Mouse (Mus musculus): Measurements from ENCODE around the gene Crlf1. TPM values are rescaled to one million over a fixed set of nuclear protein-coding genes. Genes with fewer than 3 reads are reported as not detected.
A peak's percentile ranks its signal among the peaks of the same experiment; 100 is the strongest.

Crlf1 gene
- polyA plus RNA-seq, 1 experiment from 2014 or later: 6.1 TPM

- peaks cover 46% of the 10 kb centered on the region for H3K4me1 ChIP-seq (replicated peaks; ENCODE audit: control insufficient read depth, insufficient read depth, low read length)
- H3K36me3 ChIP-seq (ENCODE audit: control insufficient read depth, insufficient read depth): no peaks in the 10 kb centered on the region
- peaks cover 88% of the 10 kb centered on the region for H3K27me3 ChIP-seq (replicated peaks; ENCODE audit: control insufficient read depth, insufficient read depth, low read length)
- WGBS: 2% methylated on average over 20 of the region's 20 CpGs
- no peak overlapping the region for H3K4me2 ChIP-seq (ENCODE audit: low read length)
- no peak overlapping the region for H3K4me3 ChIP-seq (replicated peaks; ENCODE audit: low read length)
- no peak overlapping the region for H3K9ac ChIP-seq (replicated peaks; ENCODE audit: low read depth, low read length)
- H3K27ac ChIP-seq (ENCODE audit: low read length): no peak overlapping the region
- no peaks in the 10 kb centered on the region for H3K9me3 ChIP-seq (ENCODE audit: control insufficient read depth, low read length)
- ATAC-seq: no peak
Observed at GRCm38 (mm10) chr8:70490880-70491495, 2.0 kb upstream of the Crlf1 start.

DNA sequence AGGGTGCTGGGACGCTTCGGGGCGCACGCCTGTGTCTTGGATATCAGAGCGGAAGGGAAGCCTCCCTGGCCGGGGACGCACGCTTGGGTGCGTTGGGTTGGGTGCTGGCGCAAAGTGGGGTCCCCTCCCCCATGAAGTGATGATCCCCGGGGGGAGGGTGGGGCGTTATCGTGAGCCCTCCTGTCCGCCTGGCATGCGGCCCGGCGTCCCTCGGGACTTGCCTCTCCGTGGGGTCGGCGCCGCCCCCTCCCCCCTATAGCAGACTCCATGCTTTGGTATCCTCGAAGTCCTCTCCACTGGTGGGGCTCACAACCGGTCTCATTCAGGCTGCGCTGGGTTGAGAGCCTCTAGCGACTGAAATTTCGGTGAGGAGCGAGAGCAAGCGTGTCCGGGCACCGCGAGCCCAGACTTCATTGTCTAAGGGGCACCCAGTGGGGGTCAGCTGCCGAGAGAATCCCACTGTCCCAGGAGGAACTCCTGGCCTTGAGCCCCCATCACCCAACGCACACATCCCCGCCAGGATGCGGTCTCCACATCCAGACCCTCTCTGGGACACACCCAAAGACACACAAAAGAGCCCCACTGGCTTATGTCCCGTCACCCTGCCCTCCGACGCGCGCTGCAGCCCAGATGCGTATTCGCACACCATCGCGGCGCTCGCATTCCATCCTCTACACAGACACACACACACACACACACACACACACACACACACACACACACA, 896 bp downstream of the Crlf1 start:
- peaks cover 27% of the 10 kb centered on the region for H3K4me1 ChIP-seq (replicated peaks; ENCODE audit: control insufficient read depth, insufficient read depth, low read length)

GRCm38 (mm10) chr8:70494416-70494945, 1.5 kb downstream of the Crlf1 start:
- H3K27me3 ChIP-seq (replicated peaks; ENCODE audit: control insufficient read depth, insufficient read depth, low read length): peaks cover 86% of the 10 kb centered on the region
- H3K4me3 ChIP-seq (replicated peaks; ENCODE audit: low read length): peak overlapping the region; percentile 10
- no peak overlapping the region for H3K27ac ChIP-seq (ENCODE audit: low read length)
- no peak for ATAC-seq
- peak overlapping the region; percentile 29 for H3K4me2 ChIP-seq (ENCODE audit: low read length)
- WGBS: 2% methylated on average over 28 of the region's 28 CpGs
- no peaks in the 10 kb centered on the region for H3K36me3 ChIP-seq (ENCODE audit: control insufficient read depth, insufficient read depth)
- peaks cover 25% of the 10 kb centered on the region for H3K4me1 ChIP-seq (replicated peaks; ENCODE audit: control insufficient read depth, insufficient read depth, low read length)
- no peak overlapping the region for H3K9ac ChIP-seq (replicated peaks; ENCODE audit: low read depth, low read length)
- H3K9me3 ChIP-seq (ENCODE audit: control insufficient read depth, low read length): no peaks in the 10 kb centered on the region

More for the DNA sequence above, 896 bp downstream of the Crlf1 start:
- Histone ChIP-seq H3K9ac (replicated peaks; ENCODE audit: low read depth, low read length) (peak overlapping the region; percentile 47; the same call in 1 of the 2 replicates), H3K27me3 (replicated peaks; ENCODE audit: control insufficient read depth, insufficient read depth, low read length) (peaks cover 88% of the 10 kb centered on the region), H3K4me3 (replicated peaks; ENCODE audit: low read length) (peak overlapping the region; percentile 43), H3K4me2 (ENCODE audit: low read length) (peak overlapping the region; percentile 64), H3K27ac (ENCODE audit: low read length) (no peak overlapping the region), H3K36me3 (ENCODE audit: control insufficient read depth, insufficient read depth) (no peaks in the 10 kb centered on the region), H3K9me3 (ENCODE audit: control insufficient read depth, low read length) (no peaks in the 10 kb centered on the region)
- ATAC-seq: peak; percentile 29; the same call in 1 of the 2 replicates
- 2% methylated on average over 47 of the region's 47 CpGs for WGBS

DNA sequence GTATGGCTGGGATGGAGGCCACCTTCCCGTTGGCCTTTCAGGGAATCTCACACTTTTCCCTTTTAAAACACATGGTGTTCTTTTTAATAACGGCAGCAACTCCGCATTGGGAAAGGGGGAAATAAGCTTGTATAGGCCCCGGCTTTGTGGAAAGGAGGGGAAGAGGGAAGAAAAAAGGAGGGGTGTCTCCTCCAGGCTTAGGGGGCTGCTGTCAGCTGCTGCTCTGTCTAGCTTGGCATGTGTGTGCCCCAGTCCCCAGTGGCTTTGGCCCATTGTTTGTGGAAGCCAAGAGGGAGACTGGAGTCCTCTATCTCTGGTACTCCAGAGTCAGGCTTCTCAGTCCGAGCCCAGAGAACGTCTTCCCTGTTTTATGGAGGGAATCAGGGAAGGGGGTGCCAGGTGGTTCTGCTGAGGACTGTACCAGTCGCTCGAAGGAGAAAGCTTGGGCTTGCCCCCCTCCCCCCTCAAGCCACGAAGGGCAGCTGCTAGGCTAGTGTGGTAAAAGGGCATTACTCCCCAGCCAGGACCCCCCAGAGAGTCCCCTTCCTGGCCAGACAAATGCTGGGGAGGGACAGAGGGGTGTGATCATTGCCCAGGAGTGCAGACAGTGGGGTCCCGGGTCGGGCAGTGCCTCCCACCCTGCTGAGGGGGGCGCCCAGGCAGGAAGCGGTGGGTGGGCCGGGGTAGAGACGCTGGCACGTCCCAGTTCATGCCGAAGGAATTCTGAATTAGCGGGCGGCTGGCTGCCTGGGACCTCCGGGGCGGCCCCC, 2.2 kb downstream of the Crlf1 start:
- no peak overlapping the region for H3K27ac ChIP-seq (ENCODE audit: low read length)
- H3K36me3 ChIP-seq (ENCODE audit: control insufficient read depth, insufficient read depth): no peaks in the 10 kb centered on the region
- peak overlapping the region; percentile 10 for H3K4me3 ChIP-seq (replicated peaks; ENCODE audit: low read length)
- ATAC-seq: no peak; the same call in 1 of the 2 replicates
- peaks cover 23% of the 10 kb centered on the region for H3K4me1 ChIP-seq (replicated peaks; ENCODE audit: control insufficient read depth, insufficient read depth, low read length)
- H3K4me2 ChIP-seq (ENCODE audit: low read length): no peak overlapping the region; the same call in 1 of the 2 replicates
- no peaks in the 10 kb centered on the region for H3K9me3 ChIP-seq (ENCODE audit: control insufficient read depth, low read length)
- peaks cover 86% of the 10 kb centered on the region for H3K27me3 ChIP-seq (replicated peaks; ENCODE audit: control insufficient read depth, insufficient read depth, low read length)
- WGBS: 3% methylated on average over 21 of the region's 21 CpGs
- H3K9ac ChIP-seq (replicated peaks; ENCODE audit: low read depth, low read length): 0 out of 2 replicates have a peak overlapping the region, but pooled peaks have one; percentile 6

DNA sequence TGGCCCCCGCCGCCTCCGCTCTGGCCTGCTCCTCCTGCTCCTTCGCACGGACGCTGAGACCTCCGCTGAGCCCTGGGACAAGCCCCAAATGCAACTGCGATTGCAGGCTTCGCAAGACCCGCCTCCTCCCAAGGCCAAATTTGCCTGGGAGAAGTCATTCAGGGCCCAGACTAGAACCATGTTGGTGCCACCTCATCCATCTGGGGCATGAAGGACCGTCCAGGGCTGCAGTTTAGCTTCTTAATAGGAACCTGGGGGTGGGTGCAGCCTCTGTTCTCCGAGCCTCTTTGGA, 2.8 kb downstream of the Crlf1 start:
- Histone ChIP-seq H3K27ac (ENCODE audit: low read length) (no peak overlapping the region), H3K9me3 (ENCODE audit: control insufficient read depth, low read length) (peaks cover 2% of the 10 kb centered on the region; the same call in 1 of the 2 replicates), H3K27me3 (replicated peaks; ENCODE audit: control insufficient read depth, insufficient read depth, low read length) (peaks cover 86% of the 10 kb centered on the region), H3K4me3 (replicated peaks; ENCODE audit: low read length) (no peak overlapping the region), H3K4me2 (ENCODE audit: low read length) (no peak overlapping the region), H3K4me1 (replicated peaks; ENCODE audit: control insufficient read depth, insufficient read depth, low read length) (peaks cover 23% of the 10 kb centered on the region), H3K9ac (replicated peaks; ENCODE audit: low read depth, low read length) (0 out of 2 replicates have a peak overlapping the region, but pooled peaks have one; percentile 6), H3K36me3 (ENCODE audit: control insufficient read depth, insufficient read depth) (no peaks in the 10 kb centered on the region)
- no peak for ATAC-seq
- WGBS: 6% methylated on average over 12 of the region's 12 CpGs

- Histone ChIP-seq H3K9ac (replicated peaks; ENCODE audit: low read depth, low read length) (no peak overlapping the region), H3K9me3 (ENCODE audit: control insufficient read depth, low read length) (peaks cover 2% of the 10 kb centered on the region; the same call in 1 of the 2 replicates), H3K4me1 (replicated peaks; ENCODE audit: control insufficient read depth, insufficient read depth, low read length) (peaks cover 27% of the 10 kb centered on the region), H3K4me3 (replicated peaks; ENCODE audit: low read length) (no peak overlapping the region), H3K27ac (ENCODE audit: low read length) (no peak overlapping the region), H3K4me2 (ENCODE audit: low read length) (no peak overlapping the region), H3K36me3 (ENCODE audit: control insufficient read depth, insufficient read depth) (peaks cover 2% of the 10 kb centered on the region; the same call in 1 of the 2 replicates), H3K27me3 (replicated peaks; ENCODE audit: control insufficient read depth, insufficient read depth, low read length) (peaks cover 68% of the 10 kb centered on the region)
- ATAC-seq: no peak
- WGBS: 5% methylated on average over 39 of the region's 39 CpGs
Observed at GRCm38 (mm10) chr8:70500386-70501301, 7.7 kb downstream of the Crlf1 start.

DNA sequence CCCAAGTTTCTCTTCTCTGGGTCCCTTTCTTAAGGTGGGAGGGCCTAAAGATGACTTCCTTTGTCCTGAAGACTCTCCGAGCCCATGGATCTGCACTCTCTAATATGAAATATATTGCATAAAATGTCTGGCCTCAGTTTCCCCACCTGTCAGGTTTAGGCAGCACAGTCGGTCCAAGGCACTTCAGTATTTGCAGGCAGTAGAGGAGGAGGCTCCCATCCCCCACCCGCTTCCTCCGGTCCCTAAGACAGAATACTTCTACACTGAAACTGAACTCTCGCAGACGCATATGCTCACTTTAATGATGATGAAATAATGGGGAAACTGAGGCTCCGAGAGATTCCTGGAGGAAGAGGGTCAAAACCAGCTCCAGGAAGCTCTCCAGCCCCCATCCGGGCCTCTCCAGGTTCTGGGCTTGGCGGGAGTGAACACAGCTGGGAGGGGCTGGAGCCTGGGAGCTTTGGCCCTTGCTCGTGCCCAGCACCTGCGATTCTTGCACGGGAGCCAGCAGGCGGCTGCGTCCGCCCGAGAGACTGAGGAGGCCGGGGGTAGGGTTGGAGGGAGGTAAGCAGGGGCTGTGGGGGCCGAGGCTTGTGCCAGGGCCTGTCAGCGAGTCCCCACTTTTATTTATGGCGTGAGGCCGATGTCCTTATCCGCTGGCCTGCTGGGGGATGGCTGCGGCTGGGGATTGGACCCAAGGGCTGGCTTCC, 9.0 kb downstream of the Crlf1 start:
- H3K4me3 ChIP-seq (replicated peaks; ENCODE audit: low read length): no peak overlapping the region
- peaks cover 31% of the 10 kb centered on the region for H3K4me1 ChIP-seq (replicated peaks; ENCODE audit: control insufficient read depth, insufficient read depth, low read length)
- WGBS: 9% methylated on average over 22 of the region's 23 CpGs
- H3K4me2 ChIP-seq (ENCODE audit: low read length): no peak overlapping the region
- no peak overlapping the region for H3K27ac ChIP-seq (ENCODE audit: low read length)
- ATAC-seq: no peak
- peaks cover 2% of the 10 kb centered on the region; the same call in 1 of the 2 replicates for H3K9me3 ChIP-seq (ENCODE audit: control insufficient read depth, low read length)
- peaks cover 2% of the 10 kb centered on the region; the same call in 1 of the 2 replicates for H3K36me3 ChIP-seq (ENCODE audit: control insufficient read depth, insufficient read depth)
- peaks cover 54% of the 10 kb centered on the region for H3K27me3 ChIP-seq (replicated peaks; ENCODE audit: control insufficient read depth, insufficient read depth, low read length)
- no peak overlapping the region for H3K9ac ChIP-seq (replicated peaks; ENCODE audit: low read depth, low read length)

GRCm38 (mm10) chr8:70502540-70502939, 9.6 kb downstream of the Crlf1 start:
- H3K36me3 ChIP-seq (ENCODE audit: control insufficient read depth, insufficient read depth): peaks cover 4% of the 10 kb centered on the region
- WGBS: 33% methylated on average over 12 of the region's 12 CpGs
- peaks cover 2% of the 10 kb centered on the region; the same call in 1 of the 2 replicates for H3K9me3 ChIP-seq (ENCODE audit: control insufficient read depth, low read length)
- peaks cover 31% of the 10 kb centered on the region for H3K4me1 ChIP-seq (replicated peaks; ENCODE audit: control insufficient read depth, insufficient read depth, low read length)
- H3K4me2 ChIP-seq (ENCODE audit: low read length): no peak overlapping the region
- no peak overlapping the region for H3K27ac ChIP-seq (ENCODE audit: low read length)
- H3K4me3 ChIP-seq (replicated peaks; ENCODE audit: low read length): no peak overlapping the region
- no peak for ATAC-seq
- H3K27me3 ChIP-seq (replicated peaks; ENCODE audit: control insufficient read depth, insufficient read depth, low read length): peaks cover 51% of the 10 kb centered on the region
- H3K9ac ChIP-seq (replicated peaks; ENCODE audit: low read depth, low read length): no peak overlapping the region

Measured in forebrain, embryonic 16.5 days (tissue).